Mouse (Mus musculus): ENCODE data around the gene Olfr1094. TPM values are rescaled to one million over a fixed set of nuclear protein-coding genes. Genes with fewer than 3 reads are reported as not detected.

Gene Olfr1094
- polyA plus RNA-seq (2015; fragmentation: Nextera tagmentation; extraction: Ambion mirVana) = not detected in 2 replicates

DNA sequence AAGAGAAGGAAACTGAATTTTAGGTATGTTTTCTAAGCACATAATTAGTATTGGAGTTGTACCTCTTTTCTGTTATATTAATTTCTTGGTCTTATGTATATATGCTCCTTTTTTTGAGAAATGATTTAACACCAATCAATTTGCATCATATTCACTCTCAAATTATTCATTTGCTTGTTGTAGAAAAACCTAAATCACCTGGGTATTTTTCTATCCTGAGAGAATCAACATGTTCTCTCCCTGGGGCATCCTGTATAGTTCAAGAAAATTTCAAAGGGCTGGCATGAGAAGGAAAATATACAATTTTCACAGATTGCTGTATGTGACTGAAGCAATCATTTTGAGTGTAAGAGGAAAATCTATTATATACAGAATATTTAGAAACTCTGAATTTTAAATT, at the start of gene Olfr1094:
Gene Olfr1094 (plus strand): TSS at position 301 of the 400 bp plus-strand sequence.
- H3K9me3 ChIP-seq = no peaks in the 10 kb centered on the region
- H3K36me3 ChIP-seq = no peaks in the 10 kb centered on the region
- no peak within 1 kb of the TSS for H3K9ac ChIP-seq
- no peak within 1 kb of the TSS for H3K4me2 ChIP-seq
- no peak within 1 kb of the TSS for H3K27ac ChIP-seq
- H3K4me1 ChIP-seq = no peaks in the 10 kb centered on the region
- no peak for ATAC-seq (ENCODE audit: insufficient number of reproducible peaks, low FRiP score, low TSS enrichment, low read depth)
- no peaks in the 10 kb centered on the region for H3K27me3 ChIP-seq
- H3K4me3 ChIP-seq = no peak within 1 kb of the TSS

DNA sequence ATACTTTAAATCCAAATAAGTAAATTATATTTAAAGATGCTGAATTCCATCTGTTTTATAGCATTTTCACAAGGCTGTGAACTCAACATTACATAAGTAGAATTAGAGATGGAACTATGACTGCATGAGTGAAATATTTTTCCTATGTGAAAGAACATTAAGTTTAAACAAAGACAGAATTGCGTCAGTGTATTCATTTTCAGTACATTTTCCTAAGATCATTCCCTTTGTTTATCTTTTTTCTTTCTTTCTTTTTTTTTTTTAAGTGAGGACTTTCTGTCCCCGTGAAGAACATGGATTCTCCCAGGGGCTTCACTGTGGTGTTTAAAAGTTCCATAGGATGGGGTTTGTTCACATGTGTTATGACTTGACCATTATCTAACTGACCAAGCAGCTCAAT, 42.3 kb upstream of the Olfr1094 start, which contains the start of gene Olfr1093:
Gene Olfr1093 (plus strand): TSS at position 301 of the 400 bp plus-strand sequence.
- no peaks in the 10 kb centered on the region for H3K9me3 ChIP-seq
- no peak within 1 kb of the TSS for H3K4me2 ChIP-seq
- no peak within 1 kb of the TSS for H3K4me3 ChIP-seq
- H3K9ac ChIP-seq = no peak within 1 kb of the TSS
- WGBS = 84% methylated on average over 2 of the region's 2 CpGs
- H3K27ac ChIP-seq = no peak within 1 kb of the TSS
- no peak for ATAC-seq (ENCODE audit: insufficient number of reproducible peaks, low FRiP score, low TSS enrichment, low read depth)
- no peaks in the 10 kb centered on the region for H3K36me3 ChIP-seq
- no peaks in the 10 kb centered on the region for H3K4me1 ChIP-seq
- H3K27me3 ChIP-seq = no peaks in the 10 kb centered on the region

DNA sequence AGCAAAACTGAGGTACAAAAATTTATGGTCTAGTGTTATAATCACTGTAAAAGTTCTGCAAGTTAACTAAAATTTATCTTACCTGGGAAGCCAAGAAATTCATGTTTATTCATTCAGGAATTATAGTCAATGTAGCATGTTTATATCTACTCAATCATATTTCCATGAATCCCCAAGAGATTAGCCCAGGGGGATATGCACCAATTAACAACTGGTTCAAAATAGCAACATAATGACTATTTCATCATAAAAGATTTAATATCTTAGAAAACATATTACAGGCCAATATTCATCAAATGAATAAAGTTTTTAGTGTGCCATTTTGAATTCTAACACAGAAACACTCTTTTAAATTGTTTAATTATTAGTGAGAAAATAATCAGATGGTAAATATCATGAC, 14.5 kb upstream of the Olfr1094 start, which contains the start of gene Olfr141:
Gene Olfr141 (minus strand): TSS at position 101 of the 400 bp plus-strand sequence.
- ATAC-seq (ENCODE audit: insufficient number of reproducible peaks, low FRiP score, low TSS enrichment, low read depth) = no peak
- Histone ChIP-seq H3K27ac (no peak within 1 kb of the TSS), H3K36me3 (no peaks in the 10 kb centered on the region), H3K9me3 (no peaks in the 10 kb centered on the region), H3K4me2 (no peak within 1 kb of the TSS), H3K27me3 (no peaks in the 10 kb centered on the region), H3K4me1 (no peaks in the 10 kb centered on the region), H3K4me3 (no peak within 1 kb of the TSS), H3K9ac (no peak within 1 kb of the TSS)

DNA sequence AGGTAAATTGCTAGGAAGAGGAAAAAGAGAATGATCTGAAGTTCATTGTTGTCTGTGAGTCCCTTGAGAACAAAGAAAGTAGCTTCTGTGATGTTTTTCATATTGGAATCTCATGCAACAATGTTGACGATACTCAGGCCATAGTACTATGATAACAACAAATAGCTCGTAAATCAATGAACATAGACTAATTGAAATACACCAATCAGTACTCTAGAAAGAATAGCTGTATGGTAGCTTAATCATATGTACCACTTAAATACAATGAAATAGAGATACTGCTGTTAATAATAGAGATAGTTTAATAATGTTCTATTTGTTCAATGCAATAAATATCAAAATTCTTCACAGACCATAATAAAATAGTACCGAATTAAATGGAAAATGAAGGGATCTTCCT, 27.1 kb downstream of the Olfr1094 start, which contains the start of gene Olfr1095:
Gene Olfr1095 (minus strand): TSS at position 101 of the 400 bp plus-strand sequence.
- Histone ChIP-seq H3K9ac (no peak within 1 kb of the TSS), H3K27ac (no peak within 1 kb of the TSS), H3K9me3 (no peaks in the 10 kb centered on the region), H3K36me3 (no peaks in the 10 kb centered on the region), H3K4me3 (no peak within 1 kb of the TSS), H3K4me2 (no peak within 1 kb of the TSS), H3K27me3 (no peaks in the 10 kb centered on the region), H3K4me1 (no peaks in the 10 kb centered on the region)
- WGBS = 82% methylated on average over 3 of the region's 3 CpGs
- no peak for ATAC-seq (ENCODE audit: insufficient number of reproducible peaks, low FRiP score, low TSS enrichment, low read depth)

DNA sequence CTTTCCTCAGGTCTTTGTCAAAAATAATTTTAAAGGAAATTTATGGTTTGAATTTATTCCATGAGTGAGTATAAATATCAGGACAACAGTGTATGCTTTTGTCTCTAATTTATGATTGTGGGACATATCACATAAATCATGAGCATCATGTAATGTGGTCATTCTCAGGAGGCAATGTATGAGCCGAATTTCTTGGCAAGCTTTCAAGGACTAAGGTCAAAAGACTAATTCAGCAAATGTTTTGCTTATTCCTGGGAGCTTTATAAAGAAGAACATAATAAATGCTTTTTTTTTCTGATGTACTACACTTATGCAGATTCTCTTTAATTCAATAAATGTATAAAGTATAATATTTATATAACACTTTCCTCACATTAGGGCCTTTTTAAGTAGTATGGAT, 50.2 kb downstream of the Olfr1094 start, which contains the start of gene Gm13723:
Gene Gm13723 (minus strand): TSS at position 101 of the 400 bp plus-strand sequence.
- Histone ChIP-seq H3K27me3 (no peaks in the 10 kb centered on the region), H3K9me3 (no peaks in the 10 kb centered on the region), H3K27ac (no peak within 1 kb of the TSS), H3K4me2 (no peak within 1 kb of the TSS), H3K4me3 (no peak within 1 kb of the TSS), H3K4me1 (no peaks in the 10 kb centered on the region), H3K9ac (no peak within 1 kb of the TSS), H3K36me3 (no peaks in the 10 kb centered on the region)
- ATAC-seq (ENCODE audit: insufficient number of reproducible peaks, low FRiP score, low TSS enrichment, low read depth) = no peak
- 51% methylated on average over 1 of the region's 1 CpGs for WGBS

Other genes starting within 250 kb of the Olfr1094 start
- not detected in 2 replicates for gene Olfr1082, start 225.7 kb upstream of the Olfr1094 start, polyA plus RNA-seq (2015; fragmentation: Nextera tagmentation; extraction: Ambion mirVana)
- gene Olfr1084, start 184.9 kb upstream of the Olfr1094 start, polyA plus RNA-seq (2015; fragmentation: Nextera tagmentation; extraction: Ambion mirVana) = not detected in 2 replicates
- gene Olfr1085, start 162.6 kb upstream of the Olfr1094 start, polyA plus RNA-seq (2015; fragmentation: Nextera tagmentation; extraction: Ambion mirVana) = not detected in 2 replicates
- not detected in 2 replicates for gene Olfr1086, start 144.6 kb upstream of the Olfr1094 start, polyA plus RNA-seq (2015; fragmentation: Nextera tagmentation; extraction: Ambion mirVana)
- not detected in 2 replicates for gene Olfr1087, start 126.3 kb upstream of the Olfr1094 start, polyA plus RNA-seq (2015; fragmentation: Nextera tagmentation; extraction: Ambion mirVana)
- not detected in 2 replicates for gene Olfr1089, start 91.0 kb upstream of the Olfr1094 start, polyA plus RNA-seq (2015; fragmentation: Nextera tagmentation; extraction: Ambion mirVana)
- not detected in 2 replicates for gene Olfr1090, start 65.7 kb upstream of the Olfr1094 start, polyA plus RNA-seq (2015; fragmentation: Nextera tagmentation; extraction: Ambion mirVana)
- gene Olfr1093, start 42.2 kb upstream of the Olfr1094 start, polyA plus RNA-seq (2015; fragmentation: Nextera tagmentation; extraction: Ambion mirVana) = not detected in 2 replicates
- gene Olfr141, start 14.6 kb upstream of the Olfr1094 start, polyA plus RNA-seq (2015; fragmentation: Nextera tagmentation; extraction: Ambion mirVana) = not detected in 2 replicates
- gene Olfr1095, start 27.0 kb downstream of the Olfr1094 start, polyA plus RNA-seq (2015; fragmentation: Nextera tagmentation; extraction: Ambion mirVana) = not detected in 2 replicates
- gene Gm13723, start 50.1 kb downstream of the Olfr1094 start, polyA plus RNA-seq (2015; fragmentation: Nextera tagmentation; extraction: Ambion mirVana) = not detected in 2 replicates
- gene Olfr1097, start 67.6 kb downstream of the Olfr1094 start, polyA plus RNA-seq (2015; fragmentation: Nextera tagmentation; extraction: Ambion mirVana) = not detected in 2 replicates
- not detected in 2 replicates for gene Olfr1098, start 99.9 kb downstream of the Olfr1094 start, polyA plus RNA-seq (2015; fragmentation: Nextera tagmentation; extraction: Ambion mirVana)
- gene Olfr1099, start 136.0 kb downstream of the Olfr1094 start, polyA plus RNA-seq (2015; fragmentation: Nextera tagmentation; extraction: Ambion mirVana) = not detected in 2 replicates
- gene Olfr1100, start 155.3 kb downstream of the Olfr1094 start, polyA plus RNA-seq (2015; fragmentation: Nextera tagmentation; extraction: Ambion mirVana) = not detected in 2 replicates
- not detected in 2 replicates for gene Olfr1101, start 166.6 kb downstream of the Olfr1094 start, polyA plus RNA-seq (2015; fragmentation: Nextera tagmentation; extraction: Ambion mirVana)
- not detected in 2 replicates for gene Olfr1102, start 173.7 kb downstream of the Olfr1094 start, polyA plus RNA-seq (2015; fragmentation: Nextera tagmentation; extraction: Ambion mirVana)
- not detected in 2 replicates for gene Olfr1104, start 202.4 kb downstream of the Olfr1094 start, polyA plus RNA-seq (2015; fragmentation: Nextera tagmentation; extraction: Ambion mirVana)
- gene Olfr1105, start 211.9 kb downstream of the Olfr1094 start, polyA plus RNA-seq (2015; fragmentation: Nextera tagmentation; extraction: Ambion mirVana) = not detected in 2 replicates
- gene Olfr1106, start 227.6 kb downstream of the Olfr1094 start, polyA plus RNA-seq (2015; fragmentation: Nextera tagmentation; extraction: Ambion mirVana) = not detected in 2 replicates